Mouse (Mus musculus): ENCODE measurements around the gene Tmem262. TPM values are rescaled to one million over a fixed set of nuclear protein-coding genes. Genes with fewer than 3 reads are reported as not detected.

Gene Tmem262
- polyA plus RNA-seq, 1 experiment, result 219 TPM

DNA sequence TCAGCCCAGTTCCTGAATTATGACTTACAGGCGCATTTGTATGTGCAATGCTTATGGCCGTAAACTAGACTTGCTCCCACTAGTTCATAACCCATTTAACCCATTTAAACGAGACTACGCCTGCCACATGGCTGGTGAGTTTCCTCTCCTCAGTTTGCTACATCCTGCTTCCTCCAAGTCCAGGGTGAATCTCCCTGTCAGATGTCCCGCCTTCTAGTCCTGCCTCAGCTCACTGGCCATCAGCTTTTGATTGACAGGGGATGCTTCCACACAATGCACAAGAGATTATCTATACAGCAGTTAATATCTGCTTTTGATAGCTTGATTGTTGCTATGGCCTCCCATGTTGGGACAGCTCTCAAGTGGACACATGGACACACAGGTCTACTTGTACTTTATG lies 25.5 kb upstream of the Tmem262 start:
- H3K27ac ChIP-seq (ENCODE audit: control insufficient read depth, insufficient read depth, low read depth, low read length), result no peak overlapping the region
- H3K36me3 ChIP-seq (ENCODE audit: control insufficient read depth, insufficient read depth, low read length), result no peaks in the 10 kb centered on the region; the same call in none of the 2 replicates
- peaks cover 2% of the 10 kb centered on the region; the same call in 1 of the 2 replicates for H3K4me1 ChIP-seq (ENCODE audit: control insufficient read depth, insufficient read depth, low read length)
- H3K4me3 ChIP-seq (ENCODE audit: control insufficient read depth, low read depth, low read length), result no peak overlapping the region
- no peak for TF ChIP-seq POLR2A (IDR thresholded peaks at IDR 0.05; ENCODE audit: control insufficient read depth, low read depth, low read length)
- no peak for TF ChIP-seq CTCF (IDR thresholded peaks at IDR 0.05; ENCODE audit: control insufficient read depth, insufficient read depth, insufficient replicate concordance, low read depth, low read length)
- H3K27me3 ChIP-seq (ENCODE audit: control insufficient read depth, insufficient read depth, low read length), result no peaks in the 10 kb centered on the region

DNA sequence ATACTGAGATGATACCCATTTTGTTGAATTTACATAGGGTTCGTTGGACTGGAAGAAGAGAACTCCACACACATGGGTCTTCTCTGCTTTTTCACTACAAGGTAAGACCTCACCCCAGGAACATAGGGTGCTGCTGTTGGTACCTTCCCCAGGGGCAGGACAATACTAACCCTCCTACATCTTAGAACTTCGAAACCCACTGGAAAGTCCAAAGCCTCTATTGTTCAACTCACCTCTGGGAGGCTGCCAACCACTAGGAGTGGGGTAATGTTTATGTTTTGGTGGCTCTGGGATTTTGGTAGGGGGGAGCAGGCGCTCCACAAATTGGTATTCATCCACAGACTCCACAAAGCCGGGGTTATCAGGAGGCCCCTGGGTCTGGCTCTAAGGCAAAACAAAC lies 23.1 kb upstream of the Tmem262 start:
- H3K4me1 ChIP-seq (ENCODE audit: control insufficient read depth, insufficient read depth, low read length), result peaks cover 5% of the 10 kb centered on the region
- H3K27ac ChIP-seq (ENCODE audit: control insufficient read depth, insufficient read depth, low read depth, low read length), result no peak overlapping the region
- peak overlapping the region; percentile 99; the same call in 1 of the 2 replicates for H3K4me3 ChIP-seq (ENCODE audit: control insufficient read depth, low read depth, low read length)
- no peaks in the 10 kb centered on the region; the same call in none of the 2 replicates for H3K36me3 ChIP-seq (ENCODE audit: control insufficient read depth, insufficient read depth, low read length)
- TF ChIP-seq POLR2A (IDR thresholded peaks at IDR 0.05; ENCODE audit: control insufficient read depth, low read depth, low read length) (no peak), CTCF (IDR thresholded peaks at IDR 0.05; ENCODE audit: control insufficient read depth, insufficient read depth, insufficient replicate concordance, low read depth, low read length) (no peak)
- no peaks in the 10 kb centered on the region for H3K27me3 ChIP-seq (ENCODE audit: control insufficient read depth, insufficient read depth, low read length)

DNA sequence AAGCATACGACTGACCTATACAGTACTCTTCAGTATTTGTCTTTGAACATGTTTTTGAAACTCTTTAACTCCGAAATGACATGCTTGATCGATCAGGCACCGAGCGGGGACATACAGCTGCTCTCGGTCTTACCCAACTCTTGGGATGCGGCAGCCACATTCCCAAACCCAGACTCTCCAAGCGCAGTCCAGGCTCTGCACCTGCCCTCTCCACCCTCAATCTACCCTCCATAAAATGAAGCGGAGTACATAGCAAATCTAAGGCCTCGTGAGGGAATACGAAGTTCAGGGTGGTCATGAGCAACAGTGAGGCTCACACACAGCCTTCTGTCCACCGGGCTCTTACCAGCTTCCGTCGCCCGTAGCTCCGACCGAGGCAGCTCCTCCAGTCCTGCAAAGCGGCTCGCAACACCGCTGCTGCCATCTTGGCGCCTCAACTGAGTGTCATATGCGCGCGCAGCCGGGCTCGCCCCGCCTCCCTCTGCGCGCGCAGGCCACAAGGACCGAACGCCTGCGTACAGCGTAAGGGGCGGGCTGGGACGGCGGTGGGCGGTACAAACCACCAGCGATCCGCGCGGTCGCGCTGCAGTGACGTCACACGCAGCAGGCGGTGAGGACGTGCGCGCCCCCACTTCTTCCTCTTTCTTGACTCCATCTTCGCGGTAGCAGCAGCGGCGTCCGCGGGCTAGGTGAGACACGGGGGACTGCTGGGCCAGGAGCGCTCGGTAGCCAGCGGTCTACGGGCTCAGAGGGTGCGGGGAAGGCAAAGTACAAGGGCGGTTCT lies 22.3 kb upstream of the Tmem262 start, which contains the start of the genes Mrpl49 and Fau:
Gene Mrpl49, minus strand, starts transcription at position 473 of the 784 bp plus-strand sequence.
Gene Fau, plus strand, starts transcription at position 532 of the 784 bp plus-strand sequence.
- Histone ChIP-seq H3K4me1 (ENCODE audit: control insufficient read depth, insufficient read depth, low read length) (peaks cover 6% of the 10 kb centered on the region), H3K36me3 (ENCODE audit: control insufficient read depth, insufficient read depth, low read length) (no peaks in the 10 kb centered on the region), H3K4me3 (ENCODE audit: control insufficient read depth, low read depth, low read length) (peak within 1 kb of the TSS; percentile 99), H3K27ac (ENCODE audit: control insufficient read depth, insufficient read depth, low read depth, low read length) (peak within 1 kb of the TSS; percentile 97), H3K27me3 (ENCODE audit: control insufficient read depth, insufficient read depth, low read length) (no peaks in the 10 kb centered on the region)
- TF ChIP-seq CTCF (IDR thresholded peaks at IDR 0.05; ENCODE audit: control insufficient read depth, insufficient read depth, insufficient replicate concordance, low read depth, low read length), result no peak
- TF ChIP-seq POLR2A (IDR thresholded peaks at IDR 0.05; ENCODE audit: control insufficient read depth, low read depth, low read length), result peak; percentile 96

DNA sequence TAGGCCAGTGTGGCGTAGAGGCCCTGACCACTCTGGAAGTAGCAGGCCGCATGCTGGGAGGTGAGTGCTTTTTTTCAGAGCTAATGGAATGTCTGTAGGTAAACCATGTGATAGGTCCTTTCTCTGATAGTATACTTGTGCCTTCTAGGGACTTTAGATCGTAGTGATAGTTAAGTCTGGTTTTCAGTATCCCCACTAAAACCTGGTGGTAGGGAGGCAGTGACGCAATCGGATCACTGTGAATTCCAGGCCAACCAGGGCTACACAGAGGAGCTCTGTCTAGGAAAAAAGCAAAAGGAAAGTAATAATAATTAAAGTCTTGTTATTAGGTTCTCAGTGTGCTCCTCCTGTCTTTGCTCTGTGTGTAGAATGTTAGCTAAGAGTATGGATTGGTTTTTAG lies 21.3 kb upstream of the Tmem262 start:
- no peaks in the 10 kb centered on the region for H3K36me3 ChIP-seq (ENCODE audit: control insufficient read depth, insufficient read depth, low read length)
- TF ChIP-seq CTCF (IDR thresholded peaks at IDR 0.05; ENCODE audit: control insufficient read depth, insufficient read depth, insufficient replicate concordance, low read depth, low read length) (no peak), POLR2A (IDR thresholded peaks at IDR 0.05; ENCODE audit: control insufficient read depth, low read depth, low read length) (no peak)
- H3K4me1 ChIP-seq (ENCODE audit: control insufficient read depth, insufficient read depth, low read length), result peaks cover 9% of the 10 kb centered on the region
- H3K27me3 ChIP-seq (ENCODE audit: control insufficient read depth, insufficient read depth, low read length), result no peaks in the 10 kb centered on the region
- H3K4me3 ChIP-seq (ENCODE audit: control insufficient read depth, low read depth, low read length), result peak overlapping the region; percentile 99
- peak overlapping the region; percentile 97 for H3K27ac ChIP-seq (ENCODE audit: control insufficient read depth, insufficient read depth, low read depth, low read length)

DNA sequence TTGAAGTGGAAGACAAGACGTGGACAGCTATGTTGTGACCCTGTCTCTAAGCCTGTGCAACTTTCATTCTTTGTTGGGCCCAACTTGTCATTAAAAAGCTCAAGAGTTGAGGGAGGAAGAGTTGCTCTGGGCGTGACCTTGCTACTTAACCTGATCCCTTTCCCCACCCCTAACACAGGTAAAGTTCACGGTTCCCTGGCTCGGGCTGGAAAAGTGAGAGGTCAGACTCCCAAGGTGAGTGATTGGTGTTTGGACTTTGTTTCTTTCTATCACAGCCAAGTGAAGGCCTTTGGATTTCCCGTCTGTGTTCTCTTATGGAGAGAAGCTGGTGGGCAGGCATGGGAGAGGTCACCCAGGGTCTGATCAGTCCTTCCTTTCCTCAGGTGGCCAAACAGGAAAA lies 20.9 kb upstream of the Tmem262 start:
- H3K4me3 ChIP-seq (ENCODE audit: control insufficient read depth, low read depth, low read length), result peak overlapping the region; percentile 99
- H3K27ac ChIP-seq (ENCODE audit: control insufficient read depth, insufficient read depth, low read depth, low read length), result 0 out of 2 replicates have a peak overlapping the region, but pooled peaks have one; percentile 7
- peaks cover 9% of the 10 kb centered on the region for H3K4me1 ChIP-seq (ENCODE audit: control insufficient read depth, insufficient read depth, low read length)
- H3K36me3 ChIP-seq (ENCODE audit: control insufficient read depth, insufficient read depth, low read length), result no peaks in the 10 kb centered on the region
- TF ChIP-seq CTCF (IDR thresholded peaks at IDR 0.05; ENCODE audit: control insufficient read depth, insufficient read depth, insufficient replicate concordance, low read depth, low read length) (no peak), POLR2A (IDR thresholded peaks at IDR 0.05; ENCODE audit: control insufficient read depth, low read depth, low read length) (no peak)
- no peaks in the 10 kb centered on the region for H3K27me3 ChIP-seq (ENCODE audit: control insufficient read depth, insufficient read depth, low read length)

DNA sequence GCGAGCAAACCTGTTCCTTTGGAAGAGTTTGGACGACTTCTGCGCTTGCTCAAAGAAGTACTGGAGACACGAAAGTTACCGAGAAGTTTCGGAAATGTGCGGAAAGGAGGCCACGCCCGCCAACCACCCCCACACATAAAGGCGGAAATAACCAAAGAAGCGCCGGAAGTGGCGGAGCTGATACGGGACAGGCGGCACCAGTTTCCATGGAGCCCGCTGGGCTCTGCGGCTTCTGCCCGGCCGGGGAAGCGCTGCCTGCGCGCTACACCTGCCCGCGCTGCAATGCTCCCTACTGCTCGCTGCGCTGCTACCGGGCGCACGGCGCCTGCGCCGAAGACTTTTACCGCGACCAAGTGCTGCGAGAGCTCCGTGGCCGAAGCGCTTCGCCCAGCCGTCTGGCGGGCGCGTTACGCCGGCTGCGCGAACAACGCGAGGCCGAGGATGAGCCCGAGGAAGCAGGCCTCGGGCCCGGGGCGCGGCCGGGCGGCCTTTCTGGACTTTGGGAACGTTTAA lies 18.8 kb upstream of the Tmem262 start, which contains the start of gene Znhit2:
Gene Znhit2, plus strand, starts transcription at position 172 of the 513 bp plus-strand sequence.
- peaks cover 9% of the 10 kb centered on the region for H3K4me1 ChIP-seq (ENCODE audit: control insufficient read depth, insufficient read depth, low read length)
- TF ChIP-seq POLR2A (IDR thresholded peaks at IDR 0.05; ENCODE audit: control insufficient read depth, low read depth, low read length) (peak; percentile 84), CTCF (IDR thresholded peaks at IDR 0.05; ENCODE audit: control insufficient read depth, insufficient read depth, insufficient replicate concordance, low read depth, low read length) (no peak)
- H3K27me3 ChIP-seq (ENCODE audit: control insufficient read depth, insufficient read depth, low read length), result no peaks in the 10 kb centered on the region
- peak within 1 kb of the TSS; percentile 94 for H3K4me3 ChIP-seq (ENCODE audit: control insufficient read depth, low read depth, low read length)
- H3K27ac ChIP-seq (ENCODE audit: control insufficient read depth, insufficient read depth, low read depth, low read length), result peak within 1 kb of the TSS; percentile 95
- H3K36me3 ChIP-seq (ENCODE audit: control insufficient read depth, insufficient read depth, low read length), result no peaks in the 10 kb centered on the region

DNA sequence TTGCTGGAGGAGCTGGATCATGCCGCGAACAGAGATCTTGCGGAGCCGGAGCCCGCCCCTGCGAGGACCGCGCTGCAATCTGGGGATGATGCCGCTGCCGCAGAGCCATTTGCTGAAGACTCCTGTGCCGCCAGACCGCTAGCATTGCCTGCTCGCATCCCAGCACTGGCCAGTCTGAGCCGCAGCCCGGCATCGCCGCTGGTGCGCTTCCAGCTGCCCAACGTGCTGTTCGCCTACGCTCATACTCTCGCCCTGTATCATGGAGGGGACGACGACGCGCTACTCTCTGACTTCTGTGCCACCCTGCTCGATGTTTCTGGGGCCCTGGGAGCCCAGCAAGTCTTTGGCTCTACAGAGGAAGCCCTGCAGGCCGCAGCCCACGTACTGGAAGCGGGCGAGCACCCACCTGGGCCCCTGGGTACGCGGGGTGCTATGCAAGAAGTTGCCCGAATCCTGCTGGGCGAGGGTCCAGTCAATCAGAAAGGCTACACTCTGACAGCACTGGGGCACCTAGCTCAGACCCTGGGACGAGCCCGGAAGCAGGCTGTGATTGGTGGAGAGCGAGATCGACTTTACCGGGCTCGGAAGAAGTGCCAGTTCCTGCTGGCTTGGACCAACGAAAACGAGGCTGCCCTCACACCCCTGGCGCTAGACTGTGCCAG lies 18.1 kb upstream of the Tmem262 start:
- Histone ChIP-seq H3K27me3 (ENCODE audit: control insufficient read depth, insufficient read depth, low read length) (no peaks in the 10 kb centered on the region), H3K27ac (ENCODE audit: control insufficient read depth, insufficient read depth, low read depth, low read length) (peak overlapping the region; percentile 95), H3K36me3 (ENCODE audit: control insufficient read depth, insufficient read depth, low read length) (no peaks in the 10 kb centered on the region), H3K4me1 (ENCODE audit: control insufficient read depth, insufficient read depth, low read length) (peaks cover 15% of the 10 kb centered on the region), H3K4me3 (ENCODE audit: control insufficient read depth, low read depth, low read length) (peak overlapping the region; percentile 94)
- TF ChIP-seq CTCF (IDR thresholded peaks at IDR 0.05; ENCODE audit: control insufficient read depth, insufficient read depth, insufficient replicate concordance, low read depth, low read length) (no peak), POLR2A (IDR thresholded peaks at IDR 0.05; ENCODE audit: control insufficient read depth, low read depth, low read length) (no peak)

All from testis, adult 2 months (tissue).